Mouse (Mus musculus): ENCODE measurements around the gene Cntfr.
"Not testable (repeated sequence)": the region's sequence is repeated elsewhere in the genome, so short reads cannot be mapped to it uniquely, and the experiment has no call there.

Gene Cntfr

GRCm38 (mm10) chr4:41710229-41710628 is 13.3 kb upstream of the Cntfr start:
- no peak for DNase-seq (ENCODE audit: low read depth in 2 of 2, low spot score in 2 of 2)

- DNase-seq (ENCODE audit: low read depth in 2 of 2, low spot score in 2 of 2), result peak; percentile 28 to 57
These were observed 11.4 kb upstream of the Cntfr start for GRCm38 (mm10) chr4:41708192-41708745.

GRCm38 (mm10) chr4:41707011-41707535 is 10.2 kb upstream of the Cntfr start:
- peak; percentile 29 to 61 for DNase-seq (ENCODE audit: low read depth in 2 of 2, low spot score in 2 of 2)

- DNase-seq (ENCODE audit: low read depth in 2 of 2, low spot score in 2 of 2), result no peak
These were observed 9.2 kb upstream of the Cntfr start for GRCm38 (mm10) chr4:41705922-41706754.

- DNase-seq (ENCODE audit: low read depth in 2 of 2, low spot score in 2 of 2), result no peak
These were observed 7.8 kb upstream of the Cntfr start for GRCm38 (mm10) chr4:41704651-41705050.

- DNase-seq (ENCODE audit: low read depth in 2 of 2, low spot score in 2 of 2), result not testable (repeated sequence)
These were observed 5.3 kb upstream of the Cntfr start for GRCm38 (mm10) chr4:41702226-41702625.

GRCm38 (mm10) chr4:41700224-41700623 is 3.3 kb upstream of the Cntfr start:
- not testable (repeated sequence) for DNase-seq (ENCODE audit: low read depth in 2 of 2, low spot score in 2 of 2)

- DNase-seq (ENCODE audit: low read depth in 2 of 2, low spot score in 2 of 2), result not testable (repeated sequence)
These were observed 2.9 kb upstream of the Cntfr start, which contains the start of gene Il11ra1 for GRCm38 (mm10) chr4:41699783-41700182. Gene Il11ra1 (plus strand): TSS chr4:41699989.

- not testable (repeated sequence) for DNase-seq (ENCODE audit: low read depth in 2 of 2, low spot score in 2 of 2)
These were observed 1.6 kb upstream of the Cntfr start for GRCm38 (mm10) chr4:41698421-41699016.

- not testable (repeated sequence) for DNase-seq (ENCODE audit: low read depth in 2 of 2, low spot score in 2 of 2)
These were observed 437 bp downstream of the Cntfr start for GRCm38 (mm10) chr4:41696452-41696851.

GRCm38 (mm10) chr4:41695800-41696199 is 1.1 kb downstream of the Cntfr start:
- not testable (repeated sequence) for DNase-seq (ENCODE audit: low read depth in 2 of 2, low spot score in 2 of 2)

GRCm38 (mm10) chr4:41693511-41693910 is 3.4 kb downstream of the Cntfr start:
- DNase-seq (ENCODE audit: low read depth in 2 of 2, low spot score in 2 of 2), result not testable (repeated sequence)

- not testable (repeated sequence) for DNase-seq (ENCODE audit: low read depth in 2 of 2, low spot score in 2 of 2)
These were observed 6.9 kb downstream of the Cntfr start for GRCm38 (mm10) chr4:41690014-41690413.

- DNase-seq (ENCODE audit: low read depth in 2 of 2, low spot score in 2 of 2), result not testable (repeated sequence)
These were observed 8.3 kb downstream of the Cntfr start for GRCm38 (mm10) chr4:41688562-41688961.

GRCm38 (mm10) chr4:41685882-41686492 is 10.9 kb downstream of the Cntfr start:
- not testable (repeated sequence) for DNase-seq (ENCODE audit: low read depth in 2 of 2, low spot score in 2 of 2)

GRCm38 (mm10) chr4:41684931-41685453 is 11.9 kb downstream of the Cntfr start:
- DNase-seq (ENCODE audit: low read depth in 2 of 2, low spot score in 2 of 2), result not testable (repeated sequence)

GRCm38 (mm10) chr4:41684131-41684930 is 12.6 kb downstream of the Cntfr start:
- not testable (repeated sequence) for DNase-seq (ENCODE audit: low read depth in 2 of 2, low spot score in 2 of 2)

- DNase-seq (ENCODE audit: low read depth in 2 of 2, low spot score in 2 of 2), result not testable (repeated sequence)
These were observed 13.6 kb downstream of the Cntfr start for GRCm38 (mm10) chr4:41683303-41683702.

- no peak for DNase-seq (ENCODE audit: low read depth in 2 of 2, low spot score in 2 of 2)
These were observed 14.1 kb downstream of the Cntfr start for GRCm38 (mm10) chr4:41682789-41683188.

- DNase-seq (ENCODE audit: low read depth in 2 of 2, low spot score in 2 of 2), result no peak
These were observed 14.9 kb downstream of the Cntfr start for GRCm38 (mm10) chr4:41681947-41682346.
